Mouse (Mus musculus) cerebellum, adult 18-20 months (tissue): Measurements from ENCODE around the gene Zfp541.

ENCODE experiments used
- DNase-seq, 2 experiments: peaks; one replicate each; pipeline ENCODE4 v3.0.0; 2021

Gene Zfp541

GRCm38 (mm10) chr7:16129846-16130691 lies 68.5 kb downstream of the Zfp541 start:
- peak; percentile 70 to 75 for DNase-seq

DNA sequence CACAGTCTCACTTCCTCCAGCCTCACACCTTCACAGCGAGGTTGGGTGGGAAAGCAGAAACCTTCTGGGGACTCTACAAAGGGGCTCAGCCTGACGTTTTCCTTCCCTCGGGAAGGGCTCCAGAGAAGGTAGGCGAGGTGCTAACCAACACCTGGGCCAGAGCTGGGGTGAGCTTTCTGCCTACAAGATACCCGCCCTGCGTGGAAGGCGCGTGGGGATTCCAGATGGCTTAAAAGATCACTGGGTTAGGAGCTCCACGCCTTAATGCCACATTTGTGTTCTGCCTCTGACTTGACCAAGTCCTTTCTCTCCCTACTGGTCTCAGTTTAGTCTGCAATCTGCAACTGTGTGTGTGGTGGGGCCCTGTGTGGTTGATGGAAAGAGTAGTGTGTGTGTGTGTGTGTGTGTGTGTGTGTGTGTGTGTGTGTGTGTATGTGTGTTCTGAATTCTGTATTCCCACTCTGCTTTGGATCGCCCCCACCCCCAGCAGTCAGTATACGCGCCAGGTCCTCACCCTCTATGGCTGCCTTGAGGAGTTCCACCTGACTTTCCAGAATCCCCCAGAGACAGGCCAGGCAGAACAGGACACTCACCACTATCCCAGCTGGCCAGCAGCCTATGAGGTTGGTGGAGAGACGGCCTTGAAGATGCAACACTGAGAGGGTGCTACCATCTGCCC lies 69.5 kb downstream of the Zfp541 start:
- DNase-seq: peak; percentile 51 to 62

DNA sequence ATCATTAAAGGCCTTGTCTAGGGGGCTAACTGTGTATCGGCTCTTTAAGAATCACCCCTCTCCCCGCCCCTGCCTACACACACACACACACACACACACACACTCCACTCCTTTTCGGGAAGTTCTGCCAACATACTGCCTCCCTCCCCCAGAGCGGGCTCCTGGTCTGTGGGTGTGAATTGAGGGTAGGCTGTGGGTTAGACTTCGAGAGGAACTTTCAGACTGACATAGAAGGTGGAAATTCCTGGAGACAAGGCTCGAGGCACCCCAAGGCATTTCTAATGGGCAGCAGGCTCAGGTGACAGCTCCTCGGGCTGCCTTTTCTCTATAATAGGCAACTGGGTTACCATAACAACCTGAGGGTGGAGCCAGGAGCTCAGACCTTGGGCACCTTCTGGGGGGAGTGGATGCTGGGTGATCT lies 70.6 kb downstream of the Zfp541 start:
- peak; percentile 61 to 74 for DNase-seq

DNA sequence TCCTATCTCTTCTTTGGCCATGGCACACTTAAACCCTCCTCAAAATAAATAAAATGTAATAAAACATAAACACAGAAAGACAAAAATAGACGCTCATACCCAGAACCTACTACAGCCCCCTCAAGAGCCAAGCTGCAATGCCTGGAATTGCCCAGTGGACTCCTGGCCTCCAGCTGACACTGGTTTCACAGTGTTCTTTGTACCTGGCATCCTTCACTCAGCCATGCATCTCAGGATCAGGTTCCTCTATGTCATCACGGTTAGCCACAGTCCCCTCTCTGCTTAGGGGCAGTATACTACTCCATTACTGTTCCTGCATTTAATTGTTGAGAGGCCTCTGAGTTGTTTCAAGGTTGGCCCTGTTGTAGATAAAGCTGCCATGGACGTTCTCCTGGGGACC lies 71.3 kb downstream of the Zfp541 start:
- no peak for DNase-seq

GRCm38 (mm10) chr7:16133691-16134090 lies 72.1 kb downstream of the Zfp541 start:
- DNase-seq: no peak

DNA sequence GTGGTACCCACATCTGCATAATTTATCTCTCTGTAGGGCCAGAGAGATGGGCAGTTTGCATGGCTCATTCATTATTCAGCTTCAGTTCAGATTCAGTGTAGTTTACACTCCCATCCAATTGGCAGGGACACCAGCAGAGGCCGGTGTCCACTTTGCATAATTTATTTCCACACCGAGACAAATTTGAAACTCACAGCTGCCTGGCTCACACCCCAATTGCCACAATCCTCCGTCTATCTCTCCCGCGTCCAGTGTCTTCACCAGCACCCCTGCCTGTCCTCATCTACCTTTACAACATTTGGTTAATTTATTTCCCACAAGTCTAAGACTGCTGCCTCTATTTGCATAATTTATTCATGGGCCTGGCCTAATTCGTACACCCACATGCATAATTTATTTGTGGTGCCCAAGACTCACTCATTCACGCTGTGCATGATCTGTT lies 73.4 kb downstream of the Zfp541 start:
- no peak for DNase-seq
